Mouse (Mus musculus) heart, adult 2 months (tissue): Measurements from ENCODE around the gene 2410137M14Rik. TPM values are rescaled to one million over a fixed set of nuclear protein-coding genes. Genes with fewer than 3 reads are reported as not detected.

Experiments used
- DNase-seq, 2 experiments: peaks; one replicate each; pipeline ENCODE4 v3.0.0; 2021
- H3K27ac ChIP-seq: fragments of 200-600 bp; 2 replicates; pipeline ENCODE4 v1.8.1; 2022
- H3K27me3 ChIP-seq: fragments of 200-500 bp; 2 replicates; pipeline ENCODE4 v1.6.1; 2012; ENCODE audit warnings: mild to moderate bottlenecking, low read length, inconsistent platforms, mixed read lengths; ENCODE audit not compliant: control insufficient read depth, insufficient read depth
- H3K36me3 ChIP-seq: fragments of 200-500 bp; 2 replicates; pipeline ENCODE4 v1.6.1; 2012; ENCODE audit warnings: low read length, inconsistent platforms; ENCODE audit not compliant: control insufficient read depth, insufficient read depth
- H3K4me1 ChIP-seq: fragments of 200-500 bp; 2 replicates; pipeline ENCODE4 v1.6.1; 2011; ENCODE audit warnings: low read length; ENCODE audit not compliant: control insufficient read depth, insufficient read depth
- H3K4me3 ChIP-seq: fragments of 200-600 bp; 2 replicates; pipeline ENCODE4 v1.8.1; 2022
- H3K79me2 ChIP-seq: fragments of 200-500 bp; replicated peaks from 2 replicates; pipeline ENCODE4 v1.6.1; 2012; ENCODE audit warnings: mild to moderate bottlenecking, inconsistent platforms, low read length, moderate library complexity, mixed read lengths; ENCODE audit not compliant: control insufficient read depth, insufficient read depth
- H3K9ac ChIP-seq: fragments of 200-500 bp; 2 replicates; pipeline ENCODE4 v1.6.1; 2012; ENCODE audit warnings: low read depth, mild to moderate bottlenecking, control low read depth, inconsistent platforms, low read length, mixed read lengths
- CTCF ChIP-seq: fragments of 200-600 bp; IDR thresholded peaks from 2 replicates; pipeline ENCODE4 v1.8.1; 2022; ENCODE audit warnings: antibody characterized with exemption, mild to moderate bottlenecking, moderate library complexity
- EP300 ChIP-seq: fragments of 200-500 bp; IDR thresholded peaks from 2 replicates; pipeline ENCODE4 v1.6.1; 2011; ENCODE audit warnings: low read depth, low read length, control low read depth; ENCODE audit not compliant: insufficient read depth
- POLR2A ChIP-seq: fragments of 200-500 bp; IDR thresholded peaks from 2 replicates; pipeline ENCODE4 v1.6.1; 2011; ENCODE audit warnings: mild to moderate bottlenecking, low read depth, low read length, control low read depth; ENCODE audit not compliant: insufficient read depth
- WGBS: fragments of 180-500 bp; shearing (Covaris S2); methylation state at CpG from one replicate; pipeline ENCODE4 v1.1.7; 2018; 5-methylcytosine and 5-hydroxymethylcytosine counted together
- intact Hi-C: fragments of 180-260 bp; cut with DNase I; formaldehyde crosslinking; loops from one replicate; pipeline ENCODE4 v1.15.1; 2025
- long read RNA-seq: library from polyadenylated mRNA; stranded (forward); transcript quantifications from one replicate; pipeline ENCODE4 v2.0.0, GENCODE M21; 2021
- polyA plus RNA-seq: library from polyadenylated mRNA; depleted of rRNA; stranded (reverse); fragments of >200 nt; gene quantifications from 2 replicates; pipeline ENCODE4 v1.2.3, GENCODE M21; 2012; rRNA removed
- total RNA-seq, 2 experiments: library from RNA; stranded (reverse); gene quantifications; 2 replicates each; pipeline ENCODE4 v1.2.3; 2021

2410137M14Rik gene
- total RNA-seq (under 1 TPM; 0.27 to 0.63 TPM), polyA plus RNA-seq (0.41 and 0.61 TPM in 2 replicates)
- long read RNA-seq, result 0 reads

DNA sequence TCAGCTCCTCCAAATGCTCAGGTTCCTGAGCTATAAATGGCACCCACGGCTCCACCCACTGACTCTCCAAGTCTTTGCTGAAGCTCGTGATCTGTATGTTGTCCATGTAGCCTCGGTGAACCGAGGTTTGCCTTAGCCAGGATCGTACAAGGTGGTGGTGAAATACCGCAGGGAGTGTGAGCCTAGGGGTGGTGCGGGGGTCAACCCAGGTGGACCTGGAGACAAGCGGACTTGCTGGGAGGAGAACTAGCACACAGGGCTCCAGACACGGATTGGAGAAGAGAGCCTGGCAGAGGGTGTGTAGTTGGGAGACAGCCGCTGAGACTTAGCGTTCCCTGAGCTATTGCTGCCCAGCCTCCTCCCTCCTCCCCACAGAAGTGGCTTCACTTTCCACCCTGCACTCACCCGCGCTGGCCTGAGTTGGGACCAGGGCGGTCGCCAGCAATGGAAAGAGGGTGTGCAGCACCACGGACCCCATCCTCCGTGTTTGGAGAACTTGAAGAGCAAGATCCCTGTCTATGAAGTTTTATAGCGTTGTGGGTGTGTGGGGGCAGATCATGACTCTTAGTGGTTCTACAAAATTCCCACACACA, at the start of gene 2410137M14Rik:
TSS of gene 2410137M14Rik (minus strand) at position 17 of the 593 bp plus-strand sequence.
- Histone ChIP-seq H3K27me3 (no peaks in the 10 kb centered on the region), H3K9ac (no peak within 1 kb of the TSS; the same call in 1 of the 2 replicates), H3K4me1 (no peaks in the 10 kb centered on the region), H3K4me3 (peak within 1 kb of the TSS; percentile 22; the same call in 1 of the 2 replicates), H3K79me2 (no peaks in the 10 kb centered on the region), H3K27ac (peak within 1 kb of the TSS; percentile 49), H3K36me3 (no peaks in the 10 kb centered on the region)
- peak; percentile 36 to 43 for DNase-seq
- intact Hi-C loops, result no loop called here
- WGBS, result 8% methylated on average over 18 of the region's 18 CpGs
- TF ChIP-seq CTCF (no peak), POLR2A (no peak), EP300 (no peak)

GRCm38 (mm10) chr17:37029162-37029561, 48.1 kb upstream of the 2410137M14Rik start:
- H3K9ac ChIP-seq, result no peak overlapping the region

GRCm38 (mm10) chr17:37028683-37029120, 47.7 kb upstream of the 2410137M14Rik start:
- intact Hi-C loops, result no loop called here
- H3K36me3 ChIP-seq, result no peaks in the 10 kb centered on the region
- no peaks in the 10 kb centered on the region for H3K79me2 ChIP-seq
- DNase-seq, result peak; percentile 86 to 87
- H3K27me3 ChIP-seq, result no peaks in the 10 kb centered on the region
- H3K9ac ChIP-seq, result peak overlapping the region; percentile 53; the same call in 1 of the 2 replicates
- H3K27ac ChIP-seq, result no peak overlapping the region
- under 1% methylated on average over 14 of the region's 14 CpGs for WGBS
- TF ChIP-seq CTCF (no peak), POLR2A (no peak), EP300 (no peak)
- H3K4me3 ChIP-seq, result peak overlapping the region; percentile 42
- no peaks in the 10 kb centered on the region for H3K4me1 ChIP-seq

More at GRCm38 (mm10) chr17:37029162-37029561, 48.1 kb upstream of the 2410137M14Rik start:
- intact Hi-C loops, result no loop called here
- TF ChIP-seq POLR2A, result no peak
- no peak for TF ChIP-seq EP300
- TF ChIP-seq CTCF, result no peak
- H3K79me2 ChIP-seq, result no peaks in the 10 kb centered on the region
- WGBS, result 71% methylated on average over 8 of the region's 8 CpGs
- H3K4me3 ChIP-seq, result no peak overlapping the region
- H3K36me3 ChIP-seq, result no peaks in the 10 kb centered on the region
- H3K27ac ChIP-seq, result no peak overlapping the region
- no peaks in the 10 kb centered on the region for H3K4me1 ChIP-seq
- no peaks in the 10 kb centered on the region for H3K27me3 ChIP-seq
- no peak for DNase-seq

- H3K9ac ChIP-seq, result no peak overlapping the region
- TF ChIP-seq EP300 (no peak), CTCF (no peak), POLR2A (no peak)
- no peak overlapping the region for H3K27ac ChIP-seq
- intact Hi-C loops, result no loop called here
- no peaks in the 10 kb centered on the region for H3K79me2 ChIP-seq
- H3K4me3 ChIP-seq, result peak overlapping the region; percentile 42
- 33% methylated on average over 10 of the region's 10 CpGs for WGBS
- H3K36me3 ChIP-seq, result no peaks in the 10 kb centered on the region
- H3K27me3 ChIP-seq, result no peaks in the 10 kb centered on the region
- no peaks in the 10 kb centered on the region for H3K4me1 ChIP-seq
- DNase-seq, result no peak
Measured at GRCm38 (mm10) chr17:37028212-37028611, 47.2 kb upstream of the 2410137M14Rik start.

DNA sequence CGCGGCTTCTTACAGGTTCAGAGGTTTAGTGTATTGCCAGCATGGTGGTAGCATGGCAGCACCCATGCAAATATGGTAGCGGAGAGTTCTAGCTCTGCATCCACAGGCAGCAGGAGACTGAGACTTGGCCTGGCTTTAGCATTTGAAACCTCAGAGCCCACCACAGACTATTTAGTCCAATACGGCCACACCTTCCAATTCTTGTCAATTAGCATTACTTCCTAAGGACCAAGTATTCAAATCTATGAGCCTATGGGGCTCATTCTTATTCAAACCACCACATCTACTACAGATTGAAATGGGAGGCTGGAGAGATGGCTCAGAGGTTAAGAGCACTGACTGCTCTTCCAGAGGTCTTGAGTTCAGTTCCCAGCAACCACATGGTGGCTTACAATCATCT, 46.4 kb upstream of the 2410137M14Rik start:
- Histone ChIP-seq H3K4me1 (no peaks in the 10 kb centered on the region), H3K36me3 (no peaks in the 10 kb centered on the region), H3K79me2 (no peaks in the 10 kb centered on the region), H3K9ac (no peak overlapping the region), H3K4me3 (no peak overlapping the region), H3K27ac (no peak overlapping the region), H3K27me3 (no peaks in the 10 kb centered on the region)
- intact Hi-C loops, result no loop called here
- 97% methylated on average over 4 of the region's 4 CpGs for WGBS
- DNase-seq, result no peak
- TF ChIP-seq EP300 (no peak), CTCF (no peak), POLR2A (no peak)

DNA sequence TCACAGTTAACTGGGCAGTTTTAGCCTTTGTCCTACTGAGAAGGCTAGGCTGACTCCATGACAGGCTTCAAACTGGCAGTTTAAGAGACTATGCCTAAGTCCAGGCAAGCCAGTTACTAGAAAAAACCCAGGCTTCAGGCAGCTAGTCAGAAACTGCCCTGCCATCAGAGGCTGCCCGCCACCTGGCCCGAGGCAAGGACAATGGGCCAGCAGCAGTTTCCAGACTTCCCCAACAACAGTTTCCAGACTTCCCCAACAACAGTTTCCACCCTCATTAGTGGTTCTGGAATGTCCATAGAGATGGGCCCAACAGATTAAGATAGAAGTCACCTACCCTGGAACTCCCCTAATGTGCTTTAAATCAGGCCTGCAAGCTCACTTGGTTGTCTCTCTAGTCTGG, 45.4 kb upstream of the 2410137M14Rik start:
- intact Hi-C loops, result no loop called here
- H3K79me2 ChIP-seq, result no peaks in the 10 kb centered on the region
- H3K4me1 ChIP-seq, result no peaks in the 10 kb centered on the region
- no peaks in the 10 kb centered on the region for H3K27me3 ChIP-seq
- no peak overlapping the region for H3K4me3 ChIP-seq
- no peaks in the 10 kb centered on the region for H3K36me3 ChIP-seq
- H3K27ac ChIP-seq, result no peak overlapping the region
- WGBS, result 72% methylated on average over 2 of the region's 2 CpGs
- no peak for DNase-seq
- no peak overlapping the region for H3K9ac ChIP-seq
- no peak for TF ChIP-seq CTCF
- no peak for TF ChIP-seq POLR2A
- no peak for TF ChIP-seq EP300
